Mouse (Mus musculus): ENCODE data around the gene Ccdc103. TPM values are rescaled to one million over a fixed set of nuclear protein-coding genes. Genes with fewer than 3 reads are reported as not detected.

Ccdc103 gene
- polyA plus RNA-seq (2012), result 0.13 and 0.24 TPM in 2 replicates

GRCm38 (mm10) chr11:102880585-102881313 lies at the start of gene Ccdc103, which contains the start of gene Eftud2:
Ccdc103 (plus strand) TSS chr11:102881204.
Eftud2 (minus strand) TSS chr11:102880985.
- TF ChIP-seq GATA1 (IDR thresholded peaks at IDR 0.05; ENCODE audit: low read length), result peak; percentile 43

- TF ChIP-seq GATA1 (IDR thresholded peaks at IDR 0.05; ENCODE audit: low read length), result no peak
Measured at GRCm38 (mm10) chr11:102832700-102833297, 48.2 kb upstream of the Ccdc103 start.

GRCm38 (mm10) chr11:102834219-102834618 lies 46.8 kb upstream of the Ccdc103 start:
- TF ChIP-seq GATA1 (IDR thresholded peaks at IDR 0.05; ENCODE audit: low read length), result no peak

- TF ChIP-seq GATA1 (IDR thresholded peaks at IDR 0.05; ENCODE audit: low read length), result no peak
Measured at GRCm38 (mm10) chr11:102835549-102835948, 45.5 kb upstream of the Ccdc103 start, which contains the start of gene Higd1b. Higd1b (plus strand) TSS chr11:102835849.

GRCm38 (mm10) chr11:102836146-102836545 lies 44.9 kb upstream of the Ccdc103 start:
- TF ChIP-seq GATA1 (IDR thresholded peaks at IDR 0.05; ENCODE audit: low read length), result no peak

- TF ChIP-seq GATA1 (IDR thresholded peaks at IDR 0.05; ENCODE audit: low read length), result no peak
Measured at GRCm38 (mm10) chr11:102837385-102837784, 43.6 kb upstream of the Ccdc103 start.

GRCm38 (mm10) chr11:102838126-102838525 lies 42.9 kb upstream of the Ccdc103 start:
- no peak for TF ChIP-seq GATA1 (IDR thresholded peaks at IDR 0.05; ENCODE audit: low read length)

GRCm38 (mm10) chr11:102838616-102839150 lies 42.3 kb upstream of the Ccdc103 start:
- no peak for TF ChIP-seq GATA1 (IDR thresholded peaks at IDR 0.05; ENCODE audit: low read length)

- TF ChIP-seq GATA1 (IDR thresholded peaks at IDR 0.05; ENCODE audit: low read length), result no peak
Measured at GRCm38 (mm10) chr11:102845926-102846325, 35.1 kb upstream of the Ccdc103 start.

GRCm38 (mm10) chr11:102851883-102852282 lies 29.1 kb upstream of the Ccdc103 start:
- TF ChIP-seq GATA1 (IDR thresholded peaks at IDR 0.05; ENCODE audit: low read length), result no peak

- no peak for TF ChIP-seq GATA1 (IDR thresholded peaks at IDR 0.05; ENCODE audit: low read length)
Measured at GRCm38 (mm10) chr11:102853760-102854159, 27.2 kb upstream of the Ccdc103 start.

- TF ChIP-seq GATA1 (IDR thresholded peaks at IDR 0.05; ENCODE audit: low read length), result no peak
Measured at GRCm38 (mm10) chr11:102855941-102856340, 25.1 kb upstream of the Ccdc103 start.

- TF ChIP-seq GATA1 (IDR thresholded peaks at IDR 0.05; ENCODE audit: low read length), result no peak
Measured at GRCm38 (mm10) chr11:102858951-102859350, 22.1 kb upstream of the Ccdc103 start.

- no peak for TF ChIP-seq GATA1 (IDR thresholded peaks at IDR 0.05; ENCODE audit: low read length)
Measured at GRCm38 (mm10) chr11:102859933-102860332, 21.1 kb upstream of the Ccdc103 start.

- TF ChIP-seq GATA1 (IDR thresholded peaks at IDR 0.05; ENCODE audit: low read length), result no peak
Measured at GRCm38 (mm10) chr11:102864272-102864671, 16.7 kb upstream of the Ccdc103 start.

GRCm38 (mm10) chr11:102874801-102875334 lies 6.1 kb upstream of the Ccdc103 start:
- no peak for TF ChIP-seq GATA1 (IDR thresholded peaks at IDR 0.05; ENCODE audit: low read length)
